13 mouse cellular contexts compared by ENCODE assay signal in the genomic region with DNA sequence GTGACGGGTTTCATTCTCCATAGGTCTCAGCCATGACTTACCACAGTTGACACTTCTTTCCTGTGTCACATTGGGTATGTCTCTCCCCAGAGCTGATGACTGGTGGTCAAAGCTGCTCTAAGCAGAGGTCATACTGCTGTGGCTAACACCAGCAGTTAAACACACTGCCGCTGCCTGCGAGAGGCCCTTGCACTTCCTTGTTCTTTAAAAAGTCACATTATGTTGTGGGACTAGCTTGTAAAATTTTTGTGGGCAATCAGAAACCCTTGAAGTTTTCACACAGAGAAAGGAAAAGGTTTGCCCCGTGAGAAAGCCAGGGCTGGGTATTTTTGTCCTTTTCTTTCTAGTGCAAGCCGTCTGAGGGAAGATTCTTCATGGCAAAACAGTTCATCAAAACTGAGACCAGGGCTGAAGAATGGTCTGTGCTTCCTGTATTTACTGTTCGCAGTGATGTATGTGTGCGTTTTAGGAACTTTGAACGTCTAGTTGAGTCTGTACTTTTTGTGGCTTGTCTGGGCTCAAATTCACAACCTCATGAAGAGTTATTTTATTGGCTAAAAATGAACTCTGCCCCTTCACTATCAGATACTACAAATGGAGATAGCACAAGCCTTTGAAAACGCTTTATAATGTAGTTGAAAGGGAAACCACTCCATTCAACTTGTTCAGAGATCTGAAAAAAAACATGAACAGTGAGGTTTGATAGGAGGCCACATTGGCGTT.
A peak's percentile ranks its signal among the peaks of the same experiment; 100 is the strongest.
DNase-seq lines count a peak whose midpoint lies in the region; ATAC-seq lines count a peak whose summit lies in the region.
"Had no signal": no experiment of that assay in that cellular context is flagged by ENCODE, and none has a peak within 500 bp of the region (broad histone marks: within the 10 kb centered on the region; RNA-seq: fewer than 3 reads in every experiment).

No protein-coding gene starts in this region.

- H3K27ac ChIP-seq in intestine, embryonic 16.5 days (ENCODE audit: low read length), result peak overlapping the region; percentile 55
- H3K27ac ChIP-seq: hindbrain, embryonic 12.5 days; limb, embryonic 12.5 days; midbrain, embryonic 12.5 days had no signal

- no peaks in the 10 kb centered on the region for H3K27me3 ChIP-seq in intestine, embryonic 16.5 days (replicated peaks; ENCODE audit: control insufficient read depth, insufficient read depth, low read length)
- H3K27me3 ChIP-seq: hindbrain, embryonic 12.5 days; limb, embryonic 12.5 days; midbrain, embryonic 12.5 days; Patski had no signal

- H3K4me2 ChIP-seq in intestine, embryonic 16.5 days (ENCODE audit: low read depth, low read length), result no peak overlapping the region
- H3K4me2 ChIP-seq: hindbrain, embryonic 12.5 days; limb, embryonic 12.5 days; midbrain, embryonic 12.5 days had no signal

- no peaks in the 10 kb centered on the region for H3K4me1 ChIP-seq in intestine, embryonic 16.5 days (ENCODE audit: control insufficient read depth, insufficient read depth, low read length)
- H3K4me1 ChIP-seq: hindbrain, embryonic 12.5 days; midbrain, embryonic 12.5 days had no signal

- no peaks in the 10 kb centered on the region for H3K36me3 ChIP-seq in intestine, embryonic 16.5 days (ENCODE audit: control insufficient read depth, insufficient read depth, low read length)
- H3K36me3 ChIP-seq: hindbrain, embryonic 12.5 days; limb, embryonic 12.5 days; midbrain, embryonic 12.5 days had no signal

- H3K9ac ChIP-seq in intestine, embryonic 16.5 days (ENCODE audit: low read depth, low read length), result no peak overlapping the region
- H3K9ac ChIP-seq: hindbrain, embryonic 12.5 days; limb, embryonic 12.5 days; midbrain, embryonic 12.5 days had no signal

- no peak overlapping the region for H3K4me3 ChIP-seq in intestine, embryonic 16.5 days (ENCODE audit: low read length)
- H3K4me3 ChIP-seq: hindbrain, embryonic 12.5 days; limb, embryonic 12.5 days; midbrain, embryonic 12.5 days had no signal

- DNase-seq in CD4-positive helper T cell, adult 2 months (ENCODE audit: low read depth, low spot score), result peak; percentile 61
- DNase-seq in adrenal gland, postnatal 10 days, result no peak
- DNase-seq in retina, embryonic 14.5 days (ENCODE audit: low spot score), result no peak
- DNase-seq in adrenal gland, postnatal 4 days (ENCODE audit: low spot score in 2 of 2), result no peak
- DNase-seq: embryo, embryonic 11 days; kidney, postnatal 25 days had no signal

- ATAC-seq in CD4-positive, CD25-positive, alpha-beta regulatory T cell, adult 4 months, result peak; percentile 47
- peak; percentile 93 for ATAC-seq in intestine, embryonic 16.5 days
- ATAC-seq in neutrophil, adult 5-6 weeks (ENCODE audit: extremely low read depth, insufficient number of reproducible peaks, low FRiP score, poor library complexity, severe bottlenecking), result 0 out of 2 replicates have a peak, but pooled peaks have one; percentile 23
- ATAC-seq: Patski had no signal

- whole genome bisulfite sequencing in intestine, embryonic 16.5 days, result 43% methylated on average over 10 of the region's 10 CpGs

- no peaks in the 10 kb centered on the region for H3K9me3 ChIP-seq in intestine, embryonic 16.5 days (ENCODE audit: control insufficient read depth, low read length)
- H3K9me3 ChIP-seq: hindbrain, embryonic 12.5 days; limb, embryonic 12.5 days; midbrain, embryonic 12.5 days had no signal

Comparison
In these comparisons a context has a peak if more than half of its experiments do, and no peak if none do; other contexts are left out.
1. ATAC-seq: peak in every context shown above with its lines; median percentile 93 in intestine, embryonic 16.5 days; 47 in CD4-positive, CD25-positive, alpha-beta regulatory T cell, adult 4 months; 23 in neutrophil, adult 5-6 weeks.